Mouse (Mus musculus): ENCODE data around the gene Sf3b1.

- TF ChIP-seq CTCF (IDR thresholded peaks at IDR 0.05; ENCODE audit: low read depth, low read length) (no peak), GATA1 (IDR thresholded peaks at IDR 0.05; ENCODE audit: borderline replicate concordance, low read length) (no peak), POLR2AphosphoS5 (IDR thresholded peaks at IDR 0.05; ENCODE audit: insufficient replicate concordance, low read depth, low read length) (no peak)
Observed at GRCm38 (mm10) chr1:55028512-55029249, 1.4 kb upstream of the Sf3b1 start.

Data from G1E (cell line).